Mouse (Mus musculus): ENCODE results near the gene Cacnb4. TPM values are rescaled to one million over a fixed set of nuclear protein-coding genes. Genes with fewer than 3 reads are reported as not detected.

Gene Cacnb4
- total and polyA plus RNA-seq, 2 experiments from 2014 or later: 13.3 to 13.7 TPM

GRCm38 (mm10) chr2:52435919-52436632, 240.6 kb downstream of the Cacnb4 start:
- TF ChIP-seq CTCF (IDR thresholded peaks at IDR 0.05; ENCODE audit: low read depth): no peak

DNA sequence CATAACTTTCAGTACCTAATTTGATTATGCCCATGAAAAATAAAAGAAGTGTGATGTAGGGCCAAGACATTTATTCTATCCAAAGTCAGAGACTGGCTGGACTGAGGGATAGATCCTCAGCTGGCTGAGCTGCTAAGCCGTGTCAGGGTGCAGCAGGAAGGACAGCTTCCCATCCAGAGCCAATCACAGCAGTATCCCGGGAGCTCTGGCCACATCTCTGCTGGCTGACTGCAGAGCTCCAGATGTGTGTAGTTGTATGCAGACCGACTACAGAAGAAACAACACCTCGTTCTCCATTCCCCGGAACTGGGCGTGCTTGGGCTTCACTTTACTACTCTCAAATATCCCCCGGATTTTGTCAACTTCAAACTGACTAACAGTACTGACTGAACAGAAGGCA, 243.3 kb downstream of the Cacnb4 start:
- Histone ChIP-seq H3K9ac (no peak overlapping the region), H3K4me3 (ENCODE audit: low read depth, low read length) (no peak overlapping the region), H3K36me3 (ENCODE audit: insufficient read depth) (no peaks in the 10 kb centered on the region), H3K4me1 (ENCODE audit: insufficient read depth) (no peaks in the 10 kb centered on the region; the same call in 1 of the 2 replicates), H3K27me3 (ENCODE audit: insufficient read depth, low read length) (no peaks in the 10 kb centered on the region), H3K27ac (ENCODE audit: low read depth, low read length) (no peak overlapping the region), H3K4me2 (ENCODE audit: low read depth) (no peak overlapping the region), H3K9me3 (ENCODE audit: low read length) (no peaks in the 10 kb centered on the region)
- 59% methylated on average over 7 of the region's 7 CpGs for WGBS
- DNase-seq (no peak), ATAC-seq (no peak)
- TF ChIP-seq CTCF (IDR thresholded peaks at IDR 0.05; ENCODE audit: low read depth): no peak

More at GRCm38 (mm10) chr2:52435919-52436632, 240.6 kb downstream of the Cacnb4 start:
- H3K9me3 ChIP-seq (ENCODE audit: low read length): no peaks in the 10 kb centered on the region
- no peaks in the 10 kb centered on the region for H3K27me3 ChIP-seq (ENCODE audit: insufficient read depth, low read length)
- 37% methylated on average over 14 of the region's 14 CpGs for WGBS
- H3K4me2 ChIP-seq (ENCODE audit: low read depth): 0 out of 2 replicates have a peak overlapping the region, but pooled peaks have one; percentile 1
- H3K9ac ChIP-seq: no peak overlapping the region
- H3K27ac ChIP-seq (ENCODE audit: low read depth, low read length): no peak overlapping the region
- H3K36me3 ChIP-seq (ENCODE audit: insufficient read depth): no peaks in the 10 kb centered on the region
- no peaks in the 10 kb centered on the region; the same call in 1 of the 2 replicates for H3K4me1 ChIP-seq (ENCODE audit: insufficient read depth)
- ATAC-seq (peak; percentile 50; the same call in 1 of the 2 replicates), DNase-seq (peak; percentile 14)
- H3K4me3 ChIP-seq (ENCODE audit: low read depth, low read length): no peak overlapping the region

GRCm38 (mm10) chr2:52427383-52427782, 249.2 kb downstream of the Cacnb4 start:
- DNase-seq (no peak), ATAC-seq (no peak)
- no peak overlapping the region for H3K4me3 ChIP-seq (ENCODE audit: low read depth, low read length)
- no peak for TF ChIP-seq CTCF (IDR thresholded peaks at IDR 0.05; ENCODE audit: low read depth)
- WGBS: 91% methylated on average over 3 of the region's 3 CpGs
- H3K4me2 ChIP-seq (ENCODE audit: low read depth): no peak overlapping the region
- H3K9ac ChIP-seq: no peak overlapping the region
- no peaks in the 10 kb centered on the region for H3K36me3 ChIP-seq (ENCODE audit: insufficient read depth)
- no peaks in the 10 kb centered on the region for H3K27me3 ChIP-seq (ENCODE audit: insufficient read depth, low read length)
- H3K27ac ChIP-seq (ENCODE audit: low read depth, low read length): no peak overlapping the region
- H3K4me1 ChIP-seq (ENCODE audit: insufficient read depth): 0 out of 2 replicates have a peak, but pooled peaks cover 15% of the 10 kb centered on the region
- H3K9me3 ChIP-seq (ENCODE audit: low read length): no peaks in the 10 kb centered on the region

- DNase-seq (no peak), ATAC-seq (no peak)
- no peak overlapping the region for H3K4me2 ChIP-seq (ENCODE audit: low read depth)
- H3K4me3 ChIP-seq (ENCODE audit: low read depth, low read length): no peak overlapping the region
- no peaks in the 10 kb centered on the region for H3K36me3 ChIP-seq (ENCODE audit: insufficient read depth)
- H3K27ac ChIP-seq (ENCODE audit: low read depth, low read length): no peak overlapping the region
- TF ChIP-seq CTCF (IDR thresholded peaks at IDR 0.05; ENCODE audit: low read depth): no peak
- peaks cover 23% of the 10 kb centered on the region for H3K4me1 ChIP-seq (ENCODE audit: insufficient read depth)
- no peaks in the 10 kb centered on the region for H3K9me3 ChIP-seq (ENCODE audit: low read length)
- 93% methylated on average over 3 of the region's 3 CpGs for WGBS
- no peak overlapping the region for H3K9ac ChIP-seq
- no peaks in the 10 kb centered on the region for H3K27me3 ChIP-seq (ENCODE audit: insufficient read depth, low read length)
Observed at GRCm38 (mm10) chr2:52426041-52426440, 250.6 kb downstream of the Cacnb4 start.

- no peaks in the 10 kb centered on the region for H3K36me3 ChIP-seq (ENCODE audit: insufficient read depth)
- 23% methylated on average over 10 of the region's 10 CpGs for WGBS
- peak overlapping the region; percentile 96 for H3K9ac ChIP-seq
- ATAC-seq: no peak
- DNase-seq: no peak
- no peaks in the 10 kb centered on the region for H3K9me3 ChIP-seq (ENCODE audit: low read length)
- peak overlapping the region; percentile 96 for H3K4me3 ChIP-seq (ENCODE audit: low read depth, low read length)
- H3K27ac ChIP-seq (ENCODE audit: low read depth, low read length): no peak overlapping the region
- peaks cover 25% of the 10 kb centered on the region for H3K4me1 ChIP-seq (ENCODE audit: insufficient read depth)
- no peak for TF ChIP-seq CTCF (IDR thresholded peaks at IDR 0.05; ENCODE audit: low read depth)
- peak overlapping the region; percentile 63 for H3K4me2 ChIP-seq (ENCODE audit: low read depth)
- H3K27me3 ChIP-seq (ENCODE audit: insufficient read depth, low read length): no peaks in the 10 kb centered on the region
Observed at GRCm38 (mm10) chr2:52425523-52425795, 251.2 kb downstream of the Cacnb4 start.

GRCm38 (mm10) chr2:52424747-52425522, 251.7 kb downstream of the Cacnb4 start, which contains the start of gene Arl5a:
Gene Arl5a, minus strand, starts transcription at chr2:52424901.
- Histone ChIP-seq H3K27ac (ENCODE audit: low read depth, low read length) (peak within 1 kb of the TSS; percentile 89), H3K27me3 (ENCODE audit: insufficient read depth, low read length) (no peaks in the 10 kb centered on the region), H3K4me2 (ENCODE audit: low read depth) (peak within 1 kb of the TSS; percentile 63), H3K36me3 (ENCODE audit: insufficient read depth) (no peaks in the 10 kb centered on the region), H3K9me3 (ENCODE audit: low read length) (no peaks in the 10 kb centered on the region), H3K9ac (peak within 1 kb of the TSS; percentile 96), H3K4me3 (ENCODE audit: low read depth, low read length) (peak within 1 kb of the TSS; percentile 96), H3K4me1 (ENCODE audit: insufficient read depth) (peaks cover 25% of the 10 kb centered on the region)
- ATAC-seq (peak; percentile 96), DNase-seq (peak; percentile 97)
- no peak for TF ChIP-seq CTCF (IDR thresholded peaks at IDR 0.05; ENCODE audit: low read depth)
- under 1% methylated on average over 35 of the region's 57 CpGs for WGBS

- H3K36me3 ChIP-seq (ENCODE audit: insufficient read depth): no peaks in the 10 kb centered on the region
- H3K27ac ChIP-seq (ENCODE audit: low read depth, low read length): peak overlapping the region; percentile 89
- no peaks in the 10 kb centered on the region for H3K9me3 ChIP-seq (ENCODE audit: low read length)
- H3K4me1 ChIP-seq (ENCODE audit: insufficient read depth): peaks cover 25% of the 10 kb centered on the region
- TF ChIP-seq CTCF (IDR thresholded peaks at IDR 0.05; ENCODE audit: low read depth): no peak
- peak overlapping the region; percentile 52 for H3K4me2 ChIP-seq (ENCODE audit: low read depth)
- DNase-seq: peak; percentile 52
- ATAC-seq: peak; percentile 70
- H3K4me3 ChIP-seq (ENCODE audit: low read depth, low read length): peak overlapping the region; percentile 96
- peak overlapping the region; percentile 96 for H3K9ac ChIP-seq
- H3K27me3 ChIP-seq (ENCODE audit: insufficient read depth, low read length): no peaks in the 10 kb centered on the region
- under 1% methylated on average over 40 of the region's 42 CpGs for WGBS
Observed at GRCm38 (mm10) chr2:52424248-52424728, 252.3 kb downstream of the Cacnb4 start.

Data from forebrain, postnatal 0 days (tissue).